Mouse (Mus musculus): ENCODE data around the gene Ncoa5. TPM values are rescaled to one million over a fixed set of nuclear protein-coding genes. Genes with fewer than 3 reads are reported as not detected.

Gene Ncoa5
- polyA plus RNA-seq (2014; fragmentation: Nextera tagmentation; extraction: Ambion mirVana): 79.0 and 79.5 TPM in 2 replicates

DNA sequence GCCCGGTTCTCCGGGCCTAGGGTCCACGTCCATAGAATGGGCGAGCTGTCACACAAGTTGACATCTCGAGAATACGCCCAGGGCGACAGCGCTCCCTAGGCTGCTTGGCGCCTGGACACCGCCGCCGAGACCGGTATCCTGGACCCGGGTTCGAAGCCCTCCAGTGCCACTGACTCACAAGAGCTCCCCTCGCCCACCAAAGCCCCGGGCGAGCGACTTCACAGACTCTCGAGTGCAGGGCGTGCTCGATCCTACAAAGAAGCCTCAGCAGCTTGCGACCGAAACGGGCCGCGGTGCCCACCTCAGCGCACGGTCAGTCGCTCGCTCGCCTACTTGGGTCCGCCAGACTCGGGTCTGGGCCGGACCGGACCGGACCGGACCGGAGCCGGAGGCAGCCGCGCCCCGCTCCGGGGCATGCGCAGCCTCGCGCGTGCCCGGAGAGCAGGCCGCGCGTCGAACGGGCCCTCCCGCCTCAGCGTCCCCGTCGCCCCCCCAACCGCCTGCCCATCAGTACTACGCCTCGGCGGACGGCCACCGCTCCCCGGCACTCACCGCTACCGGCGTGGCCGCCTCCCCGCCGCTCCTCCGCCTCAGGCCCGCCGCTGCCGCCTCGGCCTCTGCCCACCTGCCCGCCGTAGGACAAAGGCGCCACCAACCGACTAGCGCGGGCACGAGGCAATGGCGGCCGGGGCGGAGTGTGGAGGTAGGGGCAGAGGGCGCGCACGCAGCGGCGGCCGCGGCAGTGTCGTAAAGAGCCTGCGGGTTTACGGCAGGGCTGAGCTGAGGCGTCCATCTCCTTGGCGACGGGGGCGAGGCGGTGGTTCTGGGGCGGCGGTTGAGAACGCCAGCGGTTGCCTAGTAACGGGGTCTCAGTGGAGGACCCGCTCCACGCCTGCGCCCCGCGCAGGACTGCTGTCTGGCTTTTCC lies at the start of gene Ncoa5:
TSS of gene Ncoa5 (minus strand) at position 737 of the 927 bp plus-strand sequence.
- DNase-seq (ENCODE audit: low spot score) (peak; percentile 99), ATAC-seq (ENCODE audit: low FRiP score) (peak; percentile 96)
- Histone ChIP-seq H3K9ac (ENCODE audit: low read depth, low read length) (peak within 1 kb of the TSS; percentile 99), H3K4me3 (ENCODE audit: low read depth, low read length) (peak within 1 kb of the TSS; percentile 98), H3K27ac (ENCODE audit: low read depth, low read length) (peak within 1 kb of the TSS; percentile 88), H3K4me2 (replicated peaks; ENCODE audit: low read depth, low read length) (peak within 1 kb of the TSS; percentile 80), H3K9me3 (ENCODE audit: control insufficient read depth, low read length) (no peaks in the 10 kb centered on the region), H3K36me3 (ENCODE audit: control insufficient read depth, insufficient read depth, low read length) (no peaks in the 10 kb centered on the region), H3K4me1 (replicated peaks; ENCODE audit: control insufficient read depth, insufficient read depth, low read length) (peaks cover 12% of the 10 kb centered on the region; the same call in 1 of the 2 replicates), H3K27me3 (ENCODE audit: control insufficient read depth, insufficient read depth, low read length) (no peaks in the 10 kb centered on the region)
- under 1% methylated on average over 110 of the region's 111 CpGs for WGBS

DNA sequence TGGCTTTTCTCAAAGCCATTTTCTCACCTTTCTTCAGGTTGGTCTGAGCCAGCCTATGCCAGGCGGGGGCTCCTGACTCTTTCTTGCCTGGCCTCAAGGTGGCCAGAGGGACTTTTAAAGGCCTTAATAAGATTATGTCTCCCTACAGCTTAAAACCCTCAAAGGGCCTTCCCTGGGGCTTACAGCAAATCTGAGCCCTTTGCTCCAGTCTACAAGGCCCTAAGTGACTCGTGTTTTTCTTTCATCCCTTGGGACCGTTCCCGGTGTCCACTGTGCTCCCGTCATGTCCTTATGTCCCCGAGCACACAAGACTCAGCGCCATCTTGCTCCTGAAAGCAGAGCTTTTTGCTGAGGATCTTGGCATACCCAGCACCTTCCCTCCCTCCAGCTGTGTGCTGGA lies 46.6 kb upstream of the Ncoa5 start:
- no peak for ATAC-seq (ENCODE audit: low FRiP score)
- H3K9ac ChIP-seq (ENCODE audit: low read depth, low read length): no peak overlapping the region
- 31% methylated on average over 7 of the region's 7 CpGs for WGBS
- peaks cover 15% of the 10 kb centered on the region for H3K27me3 ChIP-seq (ENCODE audit: control insufficient read depth, insufficient read depth, low read length)
- no peaks in the 10 kb centered on the region for H3K9me3 ChIP-seq (ENCODE audit: control insufficient read depth, low read length)
- no peak overlapping the region for H3K4me3 ChIP-seq (ENCODE audit: low read depth, low read length)
- H3K4me2 ChIP-seq (replicated peaks; ENCODE audit: low read depth, low read length): no peak overlapping the region
- H3K4me1 ChIP-seq (replicated peaks; ENCODE audit: control insufficient read depth, insufficient read depth, low read length): peaks cover 7% of the 10 kb centered on the region
- H3K27ac ChIP-seq (ENCODE audit: low read depth, low read length): no peak overlapping the region
- no peak for DNase-seq (ENCODE audit: low spot score)
- no peaks in the 10 kb centered on the region for H3K36me3 ChIP-seq (ENCODE audit: control insufficient read depth, insufficient read depth, low read length)

DNA sequence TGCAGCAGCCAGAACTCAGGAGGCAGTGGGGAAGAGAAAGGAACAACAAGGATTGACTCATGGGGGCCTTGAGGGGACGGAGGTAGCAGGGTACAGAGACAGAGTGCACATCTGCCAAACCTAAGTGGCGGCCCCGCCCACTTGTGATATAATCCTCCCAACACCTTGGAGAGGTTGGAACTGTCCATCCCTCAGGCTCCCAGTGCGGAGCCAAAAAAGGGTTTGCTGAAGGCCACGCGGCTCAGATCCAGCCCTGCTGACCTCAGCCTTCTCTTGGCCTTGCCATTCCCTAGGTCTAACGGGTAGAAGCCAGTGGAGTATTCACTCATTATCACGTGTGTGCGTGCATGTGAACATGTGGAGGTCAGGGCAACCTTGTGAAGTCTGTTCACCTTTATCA lies 46.0 kb upstream of the Ncoa5 start:
- Histone ChIP-seq H3K4me3 (ENCODE audit: low read depth, low read length) (no peak overlapping the region), H3K9me3 (ENCODE audit: control insufficient read depth, low read length) (no peaks in the 10 kb centered on the region), H3K27ac (ENCODE audit: low read depth, low read length) (no peak overlapping the region), H3K4me2 (replicated peaks; ENCODE audit: low read depth, low read length) (no peak overlapping the region), H3K9ac (ENCODE audit: low read depth, low read length) (no peak overlapping the region), H3K36me3 (ENCODE audit: control insufficient read depth, insufficient read depth, low read length) (no peaks in the 10 kb centered on the region), H3K27me3 (ENCODE audit: control insufficient read depth, insufficient read depth, low read length) (peaks cover 17% of the 10 kb centered on the region), H3K4me1 (replicated peaks; ENCODE audit: control insufficient read depth, insufficient read depth, low read length) (peaks cover 11% of the 10 kb centered on the region)
- ATAC-seq (ENCODE audit: low FRiP score): no peak
- WGBS: 38% methylated on average over 9 of the region's 9 CpGs
- DNase-seq (ENCODE audit: low spot score): no peak

DNA sequence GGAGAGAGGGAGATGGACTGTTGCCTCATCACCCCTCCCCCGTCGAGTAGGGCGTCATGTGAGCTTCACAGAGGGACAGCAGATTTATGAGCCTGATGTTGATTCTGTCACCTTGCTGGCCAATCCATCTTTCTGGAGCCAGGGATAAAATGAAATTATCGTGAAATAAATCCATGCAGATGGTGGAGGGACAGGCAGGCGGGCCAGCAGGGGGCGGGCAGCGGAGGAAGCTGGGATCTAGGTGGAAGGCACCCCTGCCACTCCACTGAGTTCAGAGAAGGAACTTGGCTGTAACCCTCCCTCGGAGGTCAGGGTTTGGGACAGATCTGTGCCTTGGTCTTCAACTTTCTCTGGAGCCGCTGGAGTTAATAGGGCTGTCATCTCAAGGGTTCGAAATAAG lies 43.9 kb upstream of the Ncoa5 start:
- DNase-seq (ENCODE audit: low spot score) (peak; percentile 60), ATAC-seq (ENCODE audit: low FRiP score) (no peak)
- Histone ChIP-seq H3K4me1 (replicated peaks; ENCODE audit: control insufficient read depth, insufficient read depth, low read length) (peaks cover 11% of the 10 kb centered on the region), H3K27me3 (ENCODE audit: control insufficient read depth, insufficient read depth, low read length) (peaks cover 25% of the 10 kb centered on the region), H3K4me2 (replicated peaks; ENCODE audit: low read depth, low read length) (no peak overlapping the region), H3K36me3 (ENCODE audit: control insufficient read depth, insufficient read depth, low read length) (no peaks in the 10 kb centered on the region), H3K9me3 (ENCODE audit: control insufficient read depth, low read length) (no peaks in the 10 kb centered on the region), H3K9ac (ENCODE audit: low read depth, low read length) (no peak overlapping the region), H3K4me3 (ENCODE audit: low read depth, low read length) (no peak overlapping the region), H3K27ac (ENCODE audit: low read depth, low read length) (no peak overlapping the region)
- 33% methylated on average over 10 of the region's 10 CpGs for WGBS

DNA sequence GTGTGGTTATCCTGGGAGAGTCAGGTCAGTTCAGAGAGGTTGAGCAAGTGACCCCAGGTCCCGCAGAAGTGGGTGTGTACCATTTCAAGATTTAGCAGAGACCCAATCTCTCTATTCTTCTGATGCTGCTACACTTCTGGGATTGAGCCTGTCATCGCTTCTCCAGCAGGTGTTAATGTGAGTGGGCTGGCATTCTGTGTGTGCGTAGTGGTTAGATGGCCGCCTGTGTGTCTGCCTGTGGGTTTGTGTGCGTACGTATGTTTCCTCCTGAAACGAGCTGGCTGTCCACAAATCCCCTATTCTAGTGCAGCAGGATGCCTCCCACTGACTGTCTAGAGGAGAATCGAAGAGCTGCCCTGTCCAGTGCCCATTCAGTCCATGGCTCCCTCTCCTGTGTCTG lies 43.4 kb upstream of the Ncoa5 start:
- Histone ChIP-seq H3K4me3 (ENCODE audit: low read depth, low read length) (no peak overlapping the region), H3K4me2 (replicated peaks; ENCODE audit: low read depth, low read length) (no peak overlapping the region), H3K27me3 (ENCODE audit: control insufficient read depth, insufficient read depth, low read length) (peaks cover 25% of the 10 kb centered on the region), H3K36me3 (ENCODE audit: control insufficient read depth, insufficient read depth, low read length) (no peaks in the 10 kb centered on the region), H3K9ac (ENCODE audit: low read depth, low read length) (no peak overlapping the region), H3K9me3 (ENCODE audit: control insufficient read depth, low read length) (no peaks in the 10 kb centered on the region), H3K27ac (ENCODE audit: low read depth, low read length) (no peak overlapping the region), H3K4me1 (replicated peaks; ENCODE audit: control insufficient read depth, insufficient read depth, low read length) (peaks cover 11% of the 10 kb centered on the region)
- DNase-seq (ENCODE audit: low spot score): no peak
- ATAC-seq (ENCODE audit: low FRiP score): no peak
- 76% methylated on average over 8 of the region's 8 CpGs for WGBS

DNA sequence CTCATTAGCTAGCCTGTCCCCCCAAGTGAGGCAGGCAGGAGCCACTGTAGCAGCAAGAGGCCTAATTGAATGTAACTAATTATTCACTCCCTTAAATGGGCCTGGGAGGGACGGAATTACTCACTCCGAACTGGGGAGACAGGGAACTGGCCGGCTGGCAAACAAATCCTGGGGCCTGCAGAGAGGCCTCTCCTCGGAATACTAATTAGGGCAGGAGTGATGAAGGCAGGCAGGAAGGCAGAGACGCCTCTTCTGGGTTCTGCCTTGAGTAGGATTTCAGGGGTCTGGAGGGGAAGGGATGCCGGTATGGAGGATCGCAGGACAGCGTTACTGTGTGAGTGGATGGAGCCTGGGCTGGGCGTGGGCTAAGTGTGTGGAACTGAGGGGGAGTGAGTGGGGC lies 42.4 kb upstream of the Ncoa5 start:
- H3K4me3 ChIP-seq (ENCODE audit: low read depth, low read length): no peak overlapping the region
- H3K27ac ChIP-seq (ENCODE audit: low read depth, low read length): no peak overlapping the region; the same call in 1 of the 2 replicates
- H3K9ac ChIP-seq (ENCODE audit: low read depth, low read length): no peak overlapping the region; the same call in 1 of the 2 replicates
- peaks cover 11% of the 10 kb centered on the region for H3K4me1 ChIP-seq (replicated peaks; ENCODE audit: control insufficient read depth, insufficient read depth, low read length)
- peak; percentile 66 for ATAC-seq (ENCODE audit: low FRiP score)
- H3K36me3 ChIP-seq (ENCODE audit: control insufficient read depth, insufficient read depth, low read length): no peaks in the 10 kb centered on the region
- peak; percentile 54 for DNase-seq (ENCODE audit: low spot score)
- no peaks in the 10 kb centered on the region for H3K9me3 ChIP-seq (ENCODE audit: control insufficient read depth, low read length)
- H3K4me2 ChIP-seq (replicated peaks; ENCODE audit: low read depth, low read length): 0 out of 2 replicates have a peak overlapping the region, but pooled peaks have one; percentile 19
- peaks cover 25% of the 10 kb centered on the region for H3K27me3 ChIP-seq (ENCODE audit: control insufficient read depth, insufficient read depth, low read length)
- 6% methylated on average over 9 of the region's 9 CpGs for WGBS

GRCm38 (mm10) chr2:165074937-165075336 lies 40.3 kb upstream of the Ncoa5 start:
- H3K4me1 ChIP-seq (replicated peaks; ENCODE audit: control insufficient read depth, insufficient read depth, low read length): peaks cover 11% of the 10 kb centered on the region
- no peak overlapping the region for H3K27ac ChIP-seq (ENCODE audit: low read depth, low read length)
- WGBS: 49% methylated on average over 2 of the region's 2 CpGs
- no peaks in the 10 kb centered on the region for H3K36me3 ChIP-seq (ENCODE audit: control insufficient read depth, insufficient read depth, low read length)
- no peaks in the 10 kb centered on the region for H3K9me3 ChIP-seq (ENCODE audit: control insufficient read depth, low read length)
- peak; percentile 91 for DNase-seq (ENCODE audit: low spot score)
- peak; percentile 31; the same call in 1 of the 2 replicates for ATAC-seq (ENCODE audit: low FRiP score)
- no peak overlapping the region for H3K4me3 ChIP-seq (ENCODE audit: low read depth, low read length)
- peaks cover 27% of the 10 kb centered on the region for H3K27me3 ChIP-seq (ENCODE audit: control insufficient read depth, insufficient read depth, low read length)
- no peak overlapping the region for H3K4me2 ChIP-seq (replicated peaks; ENCODE audit: low read depth, low read length)
- no peak overlapping the region for H3K9ac ChIP-seq (ENCODE audit: low read depth, low read length)

- Histone ChIP-seq H3K9ac (ENCODE audit: low read depth, low read length) (no peak overlapping the region), H3K36me3 (ENCODE audit: control insufficient read depth, insufficient read depth, low read length) (no peaks in the 10 kb centered on the region), H3K9me3 (ENCODE audit: control insufficient read depth, low read length) (no peaks in the 10 kb centered on the region), H3K4me1 (replicated peaks; ENCODE audit: control insufficient read depth, insufficient read depth, low read length) (peaks cover 11% of the 10 kb centered on the region), H3K4me3 (ENCODE audit: low read depth, low read length) (no peak overlapping the region), H3K4me2 (replicated peaks; ENCODE audit: low read depth, low read length) (no peak overlapping the region), H3K27me3 (ENCODE audit: control insufficient read depth, insufficient read depth, low read length) (peaks cover 27% of the 10 kb centered on the region), H3K27ac (ENCODE audit: low read depth, low read length) (no peak overlapping the region)
- DNase-seq (ENCODE audit: low spot score) (no peak), ATAC-seq (ENCODE audit: low FRiP score) (no peak)
- 55% methylated on average over 11 of the region's 11 CpGs for WGBS
These were observed 39.6 kb upstream of the Ncoa5 start for GRCm38 (mm10) chr2:165074081-165074884.
